Mouse (Mus musculus) kidney, postnatal 25 days (tissue): ENCODE measurements around the gene Hectd2.
A peak's percentile ranks its signal among the peaks of the same experiment; 100 is the strongest.

Experiments used
- DNase-seq, 2 experiments: peaks; one replicate each; pipeline ENCODE4 v3.0.0; 2021; ENCODE audit warnings: mixed read lengths in 2 of 2

The Hectd2 gene

DNA sequence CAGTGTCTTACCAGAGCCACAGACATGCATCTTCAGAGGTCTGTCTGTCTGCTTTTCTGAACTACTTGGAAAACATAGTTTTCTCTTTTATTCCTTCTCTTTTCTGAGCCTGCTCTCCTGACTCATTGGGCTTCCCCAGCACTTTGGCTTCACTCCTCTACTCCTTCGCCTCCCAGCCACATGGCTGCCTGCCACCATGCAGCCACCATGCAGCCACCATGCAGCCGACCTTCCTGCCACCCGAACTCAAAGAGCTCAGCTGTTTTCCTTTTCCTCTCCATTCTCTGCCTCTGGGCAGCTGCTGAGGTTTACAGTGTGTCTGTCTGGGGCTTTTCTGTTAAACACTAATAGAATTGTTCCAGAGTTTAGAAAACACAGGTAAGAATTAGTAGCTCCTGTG is 19.5 kb downstream of the Hectd2 start:
- DNase-seq: no peak

GRCm38 (mm10) chr19:36575159-36575558 is 20.7 kb downstream of the Hectd2 start:
- no peak for DNase-seq

- DNase-seq: no peak
These were observed 26.4 kb downstream of the Hectd2 start for GRCm38 (mm10) chr19:36580874-36581273.

DNA sequence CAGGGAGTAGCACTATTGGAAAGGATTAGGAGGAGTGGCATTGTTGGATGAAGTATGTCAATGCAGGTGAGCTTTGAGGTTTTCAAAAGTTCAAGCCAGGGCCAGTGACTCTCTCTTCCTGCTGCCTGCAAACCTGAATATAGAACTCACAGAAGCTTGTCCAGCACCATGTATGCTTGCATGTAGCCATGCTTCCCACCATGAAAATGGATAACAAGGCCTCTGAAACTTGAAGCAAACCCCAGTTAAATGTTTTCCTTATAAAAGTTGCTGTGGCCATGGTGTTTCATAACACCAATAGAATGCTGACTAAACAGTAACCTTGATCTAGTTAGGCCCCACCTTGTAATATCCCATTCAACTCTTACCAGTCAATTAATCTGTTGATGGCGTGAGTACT is 27.7 kb downstream of the Hectd2 start:
- DNase-seq: no peak

- DNase-seq: no peak
These were observed 31.1 kb downstream of the Hectd2 start for GRCm38 (mm10) chr19:36585505-36585904.

- no peak for DNase-seq
These were observed 40.0 kb downstream of the Hectd2 start for GRCm38 (mm10) chr19:36594409-36594808.

- no peak for DNase-seq
These were observed 47.4 kb downstream of the Hectd2 start for GRCm38 (mm10) chr19:36601869-36602268.

GRCm38 (mm10) chr19:36602535-36603312 is 48.3 kb downstream of the Hectd2 start:
- no peak for DNase-seq

- DNase-seq: no peak
These were observed 51.8 kb downstream of the Hectd2 start for GRCm38 (mm10) chr19:36606270-36606669.

DNA sequence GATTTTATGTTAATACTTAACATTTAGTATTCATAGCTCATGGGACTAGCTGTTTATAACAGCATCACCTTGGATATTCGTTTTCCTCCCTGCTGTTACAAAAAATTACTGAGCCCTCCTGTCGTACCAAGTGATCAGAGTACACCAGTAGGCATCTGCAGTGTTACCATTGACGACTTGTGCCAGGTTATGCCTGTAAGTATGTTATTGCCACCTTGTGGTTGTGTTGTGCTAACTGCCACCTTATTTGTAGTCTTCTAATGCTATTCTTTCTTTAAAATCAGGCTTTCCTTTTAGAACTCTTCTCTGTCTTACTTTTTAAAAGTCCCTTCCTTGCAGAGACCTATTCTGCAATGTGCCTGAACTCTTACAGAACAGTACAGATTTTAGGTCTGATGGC is 54.8 kb downstream of the Hectd2 start:
- DNase-seq: no peak

DNA sequence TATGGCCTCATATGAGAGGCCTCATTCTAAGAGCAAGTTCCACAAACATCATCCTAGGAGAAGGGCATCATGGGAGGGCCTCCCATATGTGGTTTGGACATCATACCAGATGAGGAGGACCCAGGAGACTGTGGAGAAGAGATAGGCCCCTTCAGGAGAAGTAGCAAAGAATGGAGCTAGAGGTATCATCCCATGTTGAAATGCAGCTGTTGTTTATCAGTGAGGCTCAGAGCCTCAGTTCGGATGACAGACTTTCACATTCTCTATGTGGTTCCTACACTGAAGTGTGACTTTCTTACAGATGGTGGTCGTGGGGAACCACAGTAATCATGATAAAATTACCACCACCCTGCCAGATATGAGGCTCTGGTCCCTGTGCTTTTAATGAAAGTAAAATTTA is 55.9 kb downstream of the Hectd2 start:
- no peak for DNase-seq

DNA sequence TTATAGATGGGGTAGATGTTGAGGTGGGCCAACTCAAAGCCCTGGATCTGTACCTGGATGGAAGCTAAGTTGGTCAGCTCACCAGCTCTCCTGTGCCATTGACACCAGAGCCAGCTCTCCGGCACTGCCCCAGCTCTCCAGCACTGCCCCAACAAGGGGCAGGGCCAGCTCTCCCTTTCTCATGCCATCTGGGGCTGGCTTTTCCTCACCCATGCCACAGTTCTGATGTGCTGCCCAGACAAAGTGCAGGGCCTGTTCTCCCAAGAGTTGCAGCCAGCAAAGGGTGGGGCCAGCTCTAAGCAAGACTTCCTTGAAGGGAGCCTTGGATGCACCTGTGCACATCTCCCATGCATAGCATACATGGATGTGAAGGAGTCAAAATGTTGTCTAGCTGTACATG is 71.5 kb downstream of the Hectd2 start:
- peak in 1 of 2 experiments; percentile 35 for DNase-seq

DNA sequence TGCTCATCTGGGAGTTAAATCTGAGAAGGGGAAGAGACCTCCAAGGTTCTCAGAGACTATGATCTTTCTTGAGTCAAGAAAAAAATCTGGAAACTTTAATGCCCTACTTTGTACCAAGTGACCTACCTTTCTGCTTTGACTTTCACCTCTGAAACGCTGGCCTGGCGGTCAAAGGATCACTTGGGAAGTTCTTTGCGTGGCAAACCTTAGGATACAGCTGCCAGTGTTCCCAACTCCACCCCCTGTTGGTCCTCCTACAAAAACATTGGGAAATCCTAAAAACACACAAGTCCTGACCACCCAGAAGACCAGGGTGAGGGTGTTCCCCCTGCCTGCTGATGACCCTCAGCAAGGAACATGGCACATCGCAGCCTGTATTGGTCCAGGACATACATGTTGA is 72.4 kb downstream of the Hectd2 start:
- DNase-seq: no peak

DNA sequence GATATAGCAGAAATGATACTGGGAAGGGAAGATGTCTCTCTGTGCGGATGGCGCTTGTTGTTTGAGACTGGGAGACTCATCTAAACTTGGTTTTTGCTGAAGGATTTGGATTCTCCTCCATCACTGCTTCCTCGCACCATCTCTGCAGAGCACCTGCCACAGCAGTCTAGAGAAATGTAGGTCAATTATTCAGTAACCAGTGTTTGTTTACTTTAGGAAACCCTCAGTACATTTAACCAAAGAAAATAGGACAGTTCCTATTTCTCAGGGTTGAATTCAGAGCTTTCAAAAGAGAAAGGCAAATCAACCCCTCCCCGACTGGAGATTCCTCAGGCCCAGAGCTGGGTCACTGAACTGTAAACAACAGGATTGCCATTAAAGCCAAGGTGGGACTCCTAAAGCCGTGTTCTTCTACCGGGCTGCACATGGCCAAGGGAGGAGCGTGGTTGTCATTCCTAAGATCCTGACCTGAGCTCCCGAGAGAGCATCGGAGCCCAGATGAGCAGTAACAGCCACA is 75.0 kb downstream of the Hectd2 start:
- no peak for DNase-seq

DNA sequence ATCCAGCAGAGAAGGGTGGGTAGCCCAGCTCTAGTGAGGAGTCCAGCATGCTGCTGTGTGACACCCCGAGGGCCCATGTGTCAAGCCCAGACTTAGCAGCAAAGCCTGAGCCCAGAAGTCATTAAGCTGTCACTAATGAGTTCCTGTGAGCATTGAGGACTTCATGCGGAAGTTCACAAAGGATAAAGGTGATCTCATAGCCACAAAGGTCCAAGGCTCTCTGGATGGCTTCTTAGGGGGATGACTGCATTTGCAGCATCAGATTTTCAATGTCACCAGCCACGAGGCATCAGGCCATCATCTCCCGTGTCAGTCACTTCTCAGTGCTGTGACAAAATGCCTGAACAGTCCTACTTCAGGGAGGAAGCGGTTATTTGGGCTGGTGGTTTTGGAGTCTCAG is 75.9 kb downstream of the Hectd2 start:
- DNase-seq: no peak

DNA sequence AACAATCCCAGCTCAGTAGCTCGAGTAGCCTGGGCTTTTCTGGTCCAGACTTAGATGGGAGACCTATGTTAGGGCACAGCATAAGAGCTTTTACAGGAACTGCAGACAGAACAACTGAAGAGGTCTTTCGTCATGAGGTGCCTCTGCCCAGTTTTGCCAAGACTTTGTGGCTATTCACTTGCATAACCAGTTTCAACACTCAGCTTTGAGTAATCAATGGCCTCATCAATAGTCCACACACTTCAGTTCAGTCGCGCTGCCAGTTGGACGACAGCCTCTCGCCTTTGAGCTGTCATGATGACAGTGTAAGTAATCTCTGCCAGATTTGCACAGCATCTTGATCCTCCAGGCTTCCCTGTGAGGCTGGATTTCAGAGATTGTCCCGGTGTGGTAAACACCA is 80.3 kb downstream of the Hectd2 start:
- DNase-seq: no peak

DNA sequence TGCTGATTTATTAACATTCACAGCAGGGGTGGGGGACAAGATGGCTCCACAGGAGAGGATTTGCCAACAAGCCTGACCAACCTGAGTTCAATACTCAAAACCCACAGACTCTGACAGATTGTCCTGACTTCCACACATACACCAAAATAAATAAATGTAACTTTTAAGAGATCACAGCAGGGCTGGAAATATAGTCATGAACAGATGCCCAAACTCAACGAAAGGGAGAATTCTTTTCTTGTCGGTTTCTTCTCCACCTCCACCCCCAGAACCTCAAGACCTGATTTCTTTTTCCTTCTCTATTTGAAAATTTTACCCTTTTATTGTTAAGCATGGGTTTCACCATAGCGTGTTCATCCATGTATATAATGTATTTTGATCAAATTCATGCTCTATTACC is 82.8 kb downstream of the Hectd2 start:
- DNase-seq: no peak

- no peak for DNase-seq
These were observed 83.6 kb downstream of the Hectd2 start for GRCm38 (mm10) chr19:36637948-36638587.

DNA sequence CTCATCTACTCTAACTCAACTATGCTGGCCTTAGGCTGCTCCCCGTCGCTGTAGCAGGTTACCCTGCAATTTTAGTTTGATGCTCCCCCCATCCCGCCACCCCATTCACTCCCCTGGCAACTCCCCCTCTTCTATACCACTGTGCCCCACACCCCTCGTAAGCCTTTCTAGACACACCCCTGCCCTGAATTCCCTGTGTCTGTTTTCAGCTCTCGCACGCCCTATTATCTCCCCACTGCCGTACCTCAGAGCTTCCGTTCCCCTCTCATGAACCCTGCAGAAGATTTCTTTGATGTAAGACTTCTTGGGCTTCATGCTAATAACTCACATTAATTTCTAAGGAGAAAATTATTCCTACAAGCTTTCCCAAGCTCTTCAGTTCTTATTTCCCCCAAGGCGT is 84.6 kb downstream of the Hectd2 start:
- DNase-seq: no peak

- no peak for DNase-seq
These were observed 86.7 kb downstream of the Hectd2 start for GRCm38 (mm10) chr19:36641128-36641527.

GRCm38 (mm10) chr19:36645308-36645889 is 91.0 kb downstream of the Hectd2 start:
- DNase-seq: no peak

- peak; percentile 46 to 54 for DNase-seq
These were observed 91.8 kb downstream of the Hectd2 start for GRCm38 (mm10) chr19:36646132-36646828.

GRCm38 (mm10) chr19:36652686-36653085 is 98.2 kb downstream of the Hectd2 start:
- DNase-seq: no peak
